Mouse (Mus musculus) ZHBTc4 (cell line): ENCODE measurements at regions not wholly inside any gene's neighbourhood (a gene's known extent, or its start where the extent isn't known, plus 50 kb on each side); places are given as distances from the start of the nearest gene placed in this dataset.

ENCODE experiments used
- DNase-seq: peaks from one replicate; pipeline ENCODE4 v3.0.0-alpha.2; 2011; ENCODE audit warnings: low read depth, low spot score

- DNase-seq = no peak
These were observed 106.3 kb downstream of the Cysltr2 start for GRCm38 (mm10) chr14:72942571-72942970.

- DNase-seq = no peak
These were observed 109.9 kb downstream of the Cysltr2 start for GRCm38 (mm10) chr14:72939067-72939393.

GRCm38 (mm10) chr14:72938382-72939066 lies 110.4 kb downstream of the Cysltr2 start:
- no peak for DNase-seq

GRCm38 (mm10) chr14:72933598-72933997 lies 115.3 kb downstream of the Cysltr2 start:
- no peak for DNase-seq

- DNase-seq = no peak
These were observed 116.6 kb downstream of the Cysltr2 start for GRCm38 (mm10) chr14:72932296-72932695.

- no peak for DNase-seq
These were observed 147.6 kb downstream of the Cysltr2 start for GRCm38 (mm10) chr14:72901171-72901926.

GRCm38 (mm10) chr14:72899630-72900029 lies 149.3 kb downstream of the Cysltr2 start:
- DNase-seq = no peak

- no peak for DNase-seq
These were observed 156.6 kb downstream of the Cysltr2 start for GRCm38 (mm10) chr14:72892316-72892715.

GRCm38 (mm10) chr14:72889663-72890062 lies 159.3 kb downstream of the Cysltr2 start:
- DNase-seq = no peak

GRCm38 (mm10) chr14:72887470-72888071 lies 161.3 kb downstream of the Cysltr2 start:
- no peak for DNase-seq

GRCm38 (mm10) chr14:72886935-72887369 lies 162.0 kb downstream of the Cysltr2 start:
- no peak for DNase-seq

GRCm38 (mm10) chr14:72885824-72886223 lies 163.1 kb downstream of the Cysltr2 start:
- no peak for DNase-seq

GRCm38 (mm10) chr14:72884561-72884960 lies 164.4 kb downstream of the Cysltr2 start:
- DNase-seq = no peak

- no peak for DNase-seq
These were observed 167.3 kb upstream of the Fndc3a start for GRCm38 (mm10) chr14:72877132-72877531.

GRCm38 (mm10) chr14:72873494-72873893 lies 163.7 kb upstream of the Fndc3a start:
- no peak for DNase-seq

- peak; percentile 11 for DNase-seq
These were observed 159.5 kb upstream of the Fndc3a start for GRCm38 (mm10) chr14:72869188-72869749.

GRCm38 (mm10) chr14:72866896-72867295 lies 157.1 kb upstream of the Fndc3a start:
- no peak for DNase-seq

GRCm38 (mm10) chr14:72865531-72865930 lies 155.7 kb upstream of the Fndc3a start:
- no peak for DNase-seq

GRCm38 (mm10) chr14:72864792-72865191 lies 155.0 kb upstream of the Fndc3a start:
- no peak for DNase-seq

- DNase-seq = no peak
These were observed 154.3 kb upstream of the Fndc3a start for GRCm38 (mm10) chr14:72864130-72864529.

GRCm38 (mm10) chr14:72862806-72863526 lies 153.2 kb upstream of the Fndc3a start:
- no peak for DNase-seq

GRCm38 (mm10) chr14:72854226-72854625 lies 144.4 kb upstream of the Fndc3a start:
- DNase-seq = no peak
